Mouse (Mus musculus) lung, embryonic 14.5 days (tissue): ENCODE results near the gene Mtr. TPM values are rescaled to one million over a fixed set of nuclear protein-coding genes. Genes with fewer than 3 reads are reported as not detected.
A peak's percentile ranks its signal among the peaks of the same experiment; 100 is the strongest.

Source experiments
- ATAC-seq: fragments of 200-750 bp; cut with Nextera tagmentation; 2 replicates; pipeline ENCODE4 v1.8.0; 2017; ENCODE audit warnings: mild to moderate bottlenecking, moderate TSS enrichment, moderate library complexity; ENCODE audit not compliant: insufficient read depth
- DNase-seq: peaks from one replicate; pipeline ENCODE4 v3.0.0-alpha.2; 2015
- H3K27ac ChIP-seq: fragments of 300-500 bp; sonication (generic); 2 replicates; pipeline ENCODE4 v1.5.1; 2014; ENCODE audit warnings: low read depth, mild to moderate bottlenecking, moderate library complexity
- H3K27me3 ChIP-seq: fragments of 300-500 bp; sonication (generic); 2 replicates; pipeline ENCODE4 v1.6.1; 2014; ENCODE audit warnings: low read length, control low read depth; ENCODE audit not compliant: insufficient read depth
- H3K36me3 ChIP-seq: fragments of 300-500 bp; sonication (generic); 2 replicates; pipeline ENCODE4 v1.6.1; 2014; ENCODE audit warnings: control low read depth; ENCODE audit not compliant: insufficient read depth
- H3K4me1 ChIP-seq: fragments of 300-500 bp; sonication (generic); 2 replicates; pipeline ENCODE4 v1.6.1; 2014; ENCODE audit warnings: antibody characterized with exemption, control low read depth; ENCODE audit not compliant: insufficient read depth
- H3K4me2 ChIP-seq: fragments of 300-500 bp; sonication (generic); 2 replicates; pipeline ENCODE4 v1.6.1; 2014; ENCODE audit warnings: mild to moderate bottlenecking
- H3K4me3 ChIP-seq: fragments of 300-500 bp; sonication (generic); 2 replicates; pipeline ENCODE4 v1.5.1; 2014; ENCODE audit warnings: low read depth, low read length
- H3K9ac ChIP-seq: fragments of 300-500 bp; sonication (generic); 2 replicates; pipeline ENCODE4 v1.6.1; 2014
- H3K9me3 ChIP-seq: fragments of 300-500 bp; sonication (generic); 2 replicates; pipeline ENCODE4 v1.6.1; 2016; ENCODE audit warnings: low read depth, low read length, control low read depth
- CTCF ChIP-seq: IDR thresholded peaks from 2 replicates; pipeline ENCODE4 v1.5.1; 2016; ENCODE audit warnings: antibody characterized with exemption, low read depth
- WGBS: fragments of 180-500 bp; shearing (Covaris S2); extraction: QIAGEN DNeasy Blood & Tissue Kit; methylation state at CpG from one replicate; pipeline ENCODE4 v1.1.7; 2014; 5-methylcytosine and 5-hydroxymethylcytosine counted together
- polyA plus RNA-seq: library from polyadenylated mRNA; unstranded; fragments of >200 nt; fragmentation: Nextera tagmentation; extraction: Ambion mirVana; gene quantifications from 2 replicates; pipeline ENCODE4 v1.2.1, GENCODE M21; 2014

The Mtr gene
- polyA plus RNA-seq, 1 experiment from 2014 or later: 21.9 TPM

DNA sequence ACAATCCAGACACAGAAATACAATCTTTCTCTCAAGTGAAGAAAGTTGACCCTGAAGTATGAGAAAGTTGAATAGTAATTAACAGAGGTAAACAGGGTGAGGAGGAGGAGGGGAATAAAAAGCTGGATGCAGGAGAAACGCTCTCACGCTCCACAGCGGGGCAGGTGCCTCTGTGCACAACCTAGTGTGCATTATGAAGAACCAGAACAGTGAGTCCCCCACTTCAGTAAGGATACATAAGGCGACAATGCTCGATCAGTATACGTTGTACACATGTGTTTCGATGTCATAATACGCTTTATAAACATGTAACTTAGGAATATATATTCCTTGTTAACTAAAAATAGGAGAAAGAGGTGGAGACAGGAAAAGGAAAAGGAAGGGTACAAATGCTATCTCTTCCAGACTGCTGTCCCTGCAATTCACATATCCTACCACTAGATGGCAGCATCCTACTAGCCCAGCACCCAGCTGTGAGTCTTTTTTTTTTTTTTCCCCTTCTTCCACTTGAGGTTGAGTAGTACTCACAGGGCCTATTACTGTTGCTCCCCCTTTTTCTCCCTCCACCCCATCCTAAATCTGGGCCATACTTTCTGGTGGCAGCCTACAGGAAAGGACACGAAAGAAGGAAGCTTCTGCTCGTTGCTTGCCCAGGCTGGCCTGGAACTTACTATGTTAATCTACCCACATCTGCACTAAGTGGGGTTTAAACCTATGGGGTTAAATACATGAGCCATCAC lies 47.7 kb downstream of the Mtr start:
- WGBS: 76% methylated on average over 10 of the region's 10 CpGs
- Histone ChIP-seq H3K27ac (no peak overlapping the region), H3K36me3 (peaks cover 48% of the 10 kb centered on the region), H3K9ac (no peak overlapping the region), H3K4me1 (no peaks in the 10 kb centered on the region), H3K9me3 (no peaks in the 10 kb centered on the region), H3K27me3 (no peaks in the 10 kb centered on the region), H3K4me2 (no peak overlapping the region), H3K4me3 (no peak overlapping the region)
- peak; percentile 83 for DNase-seq
- peak; percentile 66 for ATAC-seq
- peak; percentile 96 for TF ChIP-seq CTCF

DNA sequence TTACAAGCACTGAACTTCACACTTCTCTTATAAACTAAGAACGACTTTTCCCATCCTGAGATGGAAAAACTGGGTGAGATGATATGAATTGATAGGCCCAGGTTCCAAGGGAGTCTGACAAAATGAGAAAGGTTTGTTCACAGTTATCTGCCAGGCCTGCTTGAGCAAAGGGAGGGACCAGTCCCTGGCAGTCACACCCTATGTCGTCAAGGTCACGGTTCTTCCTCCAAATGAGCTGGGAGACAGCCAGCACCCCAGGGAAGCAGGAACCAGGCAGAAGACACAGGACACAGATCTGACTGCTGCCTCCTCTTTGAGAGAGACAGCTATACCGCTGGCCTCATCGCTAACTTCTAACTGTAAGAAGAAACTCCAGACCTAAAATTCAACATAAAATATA lies 57.5 kb downstream of the Mtr start:
- Histone ChIP-seq H3K4me2 (no peak overlapping the region), H3K9me3 (no peaks in the 10 kb centered on the region), H3K9ac (no peak overlapping the region), H3K36me3 (peaks cover 51% of the 10 kb centered on the region), H3K27me3 (no peaks in the 10 kb centered on the region), H3K27ac (no peak overlapping the region), H3K4me1 (no peaks in the 10 kb centered on the region), H3K4me3 (no peak overlapping the region)
- WGBS: 68% methylated on average over 5 of the region's 5 CpGs
- no peak for TF ChIP-seq CTCF
- no peak for DNase-seq
- ATAC-seq: no peak

DNA sequence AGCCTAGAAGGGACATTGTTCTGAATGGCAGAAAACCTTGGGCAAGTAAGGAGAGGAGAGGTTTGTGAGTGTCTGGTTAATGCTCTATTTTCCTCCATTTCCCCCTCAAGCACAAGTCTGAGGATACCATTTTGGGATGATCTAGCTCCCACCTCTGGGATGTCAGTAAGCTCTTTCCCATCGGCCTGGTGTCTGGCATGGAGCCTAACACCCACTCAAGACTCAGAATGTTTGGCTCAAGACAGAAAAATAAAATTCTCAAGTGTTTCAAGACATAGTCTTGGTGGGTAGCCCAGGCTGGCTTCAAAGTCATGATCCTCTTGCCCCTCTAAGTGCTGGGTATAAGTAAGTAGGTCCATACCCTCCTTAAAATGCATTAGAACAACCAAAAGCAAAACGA lies 59.4 kb downstream of the Mtr start:
- no peak for TF ChIP-seq CTCF
- no peaks in the 10 kb centered on the region for H3K9me3 ChIP-seq
- no peak for ATAC-seq
- H3K27me3 ChIP-seq: no peaks in the 10 kb centered on the region
- H3K4me1 ChIP-seq: no peaks in the 10 kb centered on the region
- 85% methylated on average over 2 of the region's 2 CpGs for WGBS
- H3K4me3 ChIP-seq: no peak overlapping the region
- H3K4me2 ChIP-seq: no peak overlapping the region
- H3K9ac ChIP-seq: no peak overlapping the region
- DNase-seq: no peak
- H3K27ac ChIP-seq: no peak overlapping the region
- peaks cover 56% of the 10 kb centered on the region for H3K36me3 ChIP-seq

DNA sequence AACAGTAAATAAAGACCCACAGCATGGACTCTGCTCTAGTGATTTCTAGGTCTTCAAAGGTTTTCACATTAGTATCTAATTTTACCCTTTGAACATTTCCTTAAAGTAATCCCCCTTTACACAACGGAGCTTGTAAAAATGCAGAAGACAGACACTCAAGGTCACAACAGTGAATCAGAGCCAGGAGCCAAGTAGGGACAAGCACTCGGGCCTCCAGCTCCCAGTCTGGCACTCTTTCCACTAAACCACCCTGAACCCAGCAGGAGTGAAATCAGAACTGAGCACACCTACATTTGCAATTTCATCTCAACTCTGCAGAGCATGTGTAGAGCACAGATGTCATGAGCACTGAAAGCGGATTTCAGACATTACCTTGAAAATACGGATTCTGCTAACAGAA lies 61.1 kb downstream of the Mtr start:
- no peak overlapping the region for H3K4me3 ChIP-seq
- H3K36me3 ChIP-seq: peaks cover 59% of the 10 kb centered on the region
- H3K27ac ChIP-seq: no peak overlapping the region
- TF ChIP-seq CTCF: no peak
- H3K4me1 ChIP-seq: no peaks in the 10 kb centered on the region
- DNase-seq (no peak), ATAC-seq (no peak)
- H3K4me2 ChIP-seq: no peak overlapping the region
- H3K9ac ChIP-seq: no peak overlapping the region
- H3K9me3 ChIP-seq: no peaks in the 10 kb centered on the region
- WGBS: 91% methylated on average over 4 of the region's 4 CpGs
- no peaks in the 10 kb centered on the region for H3K27me3 ChIP-seq

DNA sequence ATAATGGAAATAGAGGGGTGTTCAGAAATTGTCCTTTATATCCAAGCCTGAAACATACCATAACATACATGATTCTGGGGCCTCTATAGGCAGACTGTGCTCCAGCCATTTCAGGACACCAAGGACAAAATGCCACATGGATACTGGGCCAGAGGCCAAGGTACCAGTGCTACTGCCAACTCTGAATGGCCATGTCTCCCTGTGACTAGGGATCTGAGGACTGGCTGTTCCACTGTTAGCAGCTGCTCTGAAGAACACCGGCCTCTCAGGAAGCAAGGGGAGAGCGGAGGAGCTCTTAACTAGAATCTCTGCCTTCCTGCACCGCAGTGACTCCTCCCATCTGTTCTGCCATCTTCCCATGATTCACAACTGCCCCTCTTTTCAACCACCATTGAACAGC lies 61.9 kb downstream of the Mtr start:
- H3K9me3 ChIP-seq: no peaks in the 10 kb centered on the region
- H3K9ac ChIP-seq: no peak overlapping the region
- H3K4me1 ChIP-seq: no peaks in the 10 kb centered on the region
- no peak overlapping the region for H3K4me3 ChIP-seq
- H3K4me2 ChIP-seq: no peak overlapping the region
- no peak overlapping the region for H3K27ac ChIP-seq
- H3K27me3 ChIP-seq: no peaks in the 10 kb centered on the region
- ATAC-seq (no peak), DNase-seq (peak; percentile 21)
- H3K36me3 ChIP-seq: peaks cover 59% of the 10 kb centered on the region
- TF ChIP-seq CTCF: no peak
- 95% methylated on average over 3 of the region's 3 CpGs for WGBS

DNA sequence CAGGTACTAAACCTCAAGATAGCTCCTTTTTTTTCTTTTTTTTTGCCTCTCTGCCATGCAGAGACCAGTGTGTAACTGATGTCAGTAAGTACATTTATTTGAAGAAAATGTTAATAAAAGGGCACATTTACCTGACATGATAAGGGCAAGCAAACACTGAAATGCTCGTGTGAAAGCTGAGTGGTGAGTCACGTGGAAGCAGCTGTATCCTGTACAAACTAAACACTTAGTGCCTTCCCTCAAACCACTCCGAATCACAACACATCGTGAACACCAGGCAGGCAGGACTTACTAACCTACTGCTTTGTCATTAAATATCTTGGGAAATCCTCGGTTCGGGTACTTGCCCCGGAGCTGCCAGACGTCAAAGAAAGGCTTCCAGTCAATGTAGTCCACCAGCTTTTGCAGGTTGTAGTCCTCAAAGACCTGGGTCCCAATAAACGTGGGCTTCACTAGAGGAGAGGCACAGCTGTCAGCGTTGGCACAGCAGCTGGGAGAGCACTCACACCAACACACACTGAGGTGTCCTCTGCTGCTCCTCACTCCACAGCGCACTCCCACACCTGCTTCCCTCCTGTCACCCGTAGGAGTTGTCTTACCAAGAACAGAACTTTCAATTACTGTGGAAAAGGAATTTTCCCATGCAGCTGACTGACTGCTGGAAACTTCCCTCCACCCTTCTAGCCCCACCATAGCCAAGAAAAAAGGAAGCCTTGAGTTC lies 62.8 kb downstream of the Mtr start:
- WGBS: 66% methylated on average over 12 of the region's 12 CpGs
- Histone ChIP-seq H3K27ac (no peak overlapping the region), H3K9me3 (no peaks in the 10 kb centered on the region), H3K36me3 (peaks cover 63% of the 10 kb centered on the region), H3K9ac (no peak overlapping the region), H3K4me1 (no peaks in the 10 kb centered on the region), H3K4me3 (no peak overlapping the region), H3K4me2 (no peak overlapping the region), H3K27me3 (no peaks in the 10 kb centered on the region)
- no peak for DNase-seq
- ATAC-seq: no peak
- TF ChIP-seq CTCF: no peak

DNA sequence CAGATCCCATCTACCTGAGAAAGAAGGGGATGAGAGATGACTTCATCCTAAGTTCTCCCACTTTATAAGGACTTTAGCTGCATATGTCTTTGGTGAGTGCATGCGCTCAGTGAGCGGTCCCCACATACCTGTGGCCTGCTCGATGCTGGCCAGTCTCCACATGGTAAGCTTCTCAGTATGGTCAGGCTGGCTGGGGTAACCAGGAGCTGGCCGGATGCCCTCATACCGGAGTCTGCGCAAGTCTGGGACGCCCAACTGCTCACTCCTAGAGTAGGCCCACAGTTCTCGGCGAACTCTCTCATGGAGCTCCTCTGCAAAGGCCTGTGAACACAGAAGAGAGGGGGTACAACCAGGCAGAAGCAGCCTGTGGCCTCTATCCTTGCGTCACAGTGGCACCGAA lies 68.7 kb downstream of the Mtr start:
- Histone ChIP-seq H3K9ac (no peak overlapping the region), H3K4me3 (no peak overlapping the region), H3K36me3 (peaks cover 47% of the 10 kb centered on the region), H3K4me1 (no peaks in the 10 kb centered on the region), H3K27me3 (no peaks in the 10 kb centered on the region), H3K9me3 (no peaks in the 10 kb centered on the region), H3K4me2 (no peak overlapping the region), H3K27ac (no peak overlapping the region)
- no peak for TF ChIP-seq CTCF
- WGBS: 94% methylated on average over 11 of the region's 11 CpGs
- no peak for DNase-seq
- no peak for ATAC-seq
